Mouse (Mus musculus) stomach, embryonic 14.5 days (tissue): Measurements from ENCODE around the gene C2cd4d. TPM values are rescaled to one million over a fixed set of nuclear protein-coding genes. Genes with fewer than 3 reads are reported as not detected.

Experiments used
- ATAC-seq: fragments of 200-750 bp; cut with Nextera tagmentation; 2 replicates; pipeline ENCODE4 v1.8.0; 2017; ENCODE audit warnings: low read depth, moderate TSS enrichment; ENCODE audit not compliant: insufficient number of reproducible peaks, insufficient read depth, low FRiP score
- H3K27ac ChIP-seq: fragments of 300-500 bp; sonication (generic); 2 replicates; pipeline ENCODE4 v1.5.1; 2014; ENCODE audit warnings: mild to moderate bottlenecking, low read length, moderate library complexity, mixed read lengths
- H3K27me3 ChIP-seq: fragments of 300-500 bp; sonication (generic); 2 replicates; pipeline ENCODE4 v1.6.1; 2014; ENCODE audit warnings: low read length, control low read depth, mixed read lengths; ENCODE audit not compliant: control insufficient read depth, insufficient read depth
- H3K36me3 ChIP-seq: fragments of 300-500 bp; sonication (generic); 2 replicates; pipeline ENCODE4 v1.6.1; 2014; ENCODE audit warnings: mild to moderate bottlenecking, control low read depth, low read length, moderate library complexity, mixed read lengths; ENCODE audit not compliant: control insufficient read depth, insufficient read depth
- H3K4me1 ChIP-seq: fragments of 300-500 bp; sonication (generic); 2 replicates; pipeline ENCODE4 v1.6.1; 2014; ENCODE audit warnings: low read length, control low read depth, mixed read lengths; ENCODE audit not compliant: control insufficient read depth, insufficient read depth
- H3K4me2 ChIP-seq: fragments of 300-500 bp; sonication (generic); replicated peaks from 2 replicates; pipeline ENCODE4 v1.6.1; 2014; ENCODE audit warnings: low read depth, low read length, control low read depth
- H3K4me3 ChIP-seq: fragments of 300-500 bp; sonication (generic); 2 replicates; pipeline ENCODE4 v1.5.1; 2014; ENCODE audit warnings: low read depth, low read length, control low read depth
- H3K9ac ChIP-seq: fragments of 300-500 bp; sonication (generic); replicated peaks from 2 replicates; pipeline ENCODE4 v1.6.1; 2014; ENCODE audit warnings: low read depth, mild to moderate bottlenecking, control low read depth, low read length, moderate library complexity, mixed read lengths
- H3K9me3 ChIP-seq: fragments of 300-500 bp; sonication (generic); 2 replicates; pipeline ENCODE4 v1.6.1; 2016; ENCODE audit warnings: low read depth, low read length, control low read depth; ENCODE audit not compliant: control insufficient read depth
- WGBS: fragments of 180-500 bp; shearing (Covaris S2); extraction: QIAGEN DNeasy Blood & Tissue Kit; methylation state at CpG from one replicate; pipeline ENCODE4 v1.1.7; 2014; 5-methylcytosine and 5-hydroxymethylcytosine counted together
- polyA plus RNA-seq: library from polyadenylated mRNA; unstranded; fragments of >200 nt; fragmentation: Nextera tagmentation; extraction: Ambion mirVana; gene quantifications from 2 replicates; pipeline ENCODE4 v1.2.1, GENCODE M21; 2014

C2cd4d gene
- polyA plus RNA-seq, 1 experiment from 2014 or later, result 2.1 TPM

GRCm38 (mm10) chr3:94393049-94393448 lies 30.8 kb downstream of the C2cd4d start:
- WGBS, result 67% methylated on average over 4 of the region's 4 CpGs

GRCm38 (mm10) chr3:94396336-94396735 lies 34.1 kb downstream of the C2cd4d start:
- H3K9ac ChIP-seq, result no peak overlapping the region
- no peaks in the 10 kb centered on the region for H3K36me3 ChIP-seq
- 74% methylated on average over 1 of the region's 1 CpGs for WGBS
- H3K4me3 ChIP-seq, result no peak overlapping the region
- no peaks in the 10 kb centered on the region for H3K27me3 ChIP-seq
- ATAC-seq, result no peak
- no peak overlapping the region for H3K4me2 ChIP-seq
- no peaks in the 10 kb centered on the region for H3K9me3 ChIP-seq
- 0 out of 2 replicates have a peak, but pooled peaks cover 2% of the 10 kb centered on the region for H3K4me1 ChIP-seq
- H3K27ac ChIP-seq, result no peak overlapping the region

More at GRCm38 (mm10) chr3:94393049-94393448, 30.8 kb downstream of the C2cd4d start:
- Histone ChIP-seq H3K36me3 (no peaks in the 10 kb centered on the region), H3K27ac (no peak overlapping the region), H3K4me1 (no peaks in the 10 kb centered on the region), H3K4me2 (no peak overlapping the region), H3K27me3 (no peaks in the 10 kb centered on the region), H3K9me3 (no peaks in the 10 kb centered on the region), H3K9ac (no peak overlapping the region), H3K4me3 (no peak overlapping the region)
- ATAC-seq, result no peak

- H3K27ac ChIP-seq, result no peak overlapping the region
- ATAC-seq, result no peak
- no peaks in the 10 kb centered on the region for H3K27me3 ChIP-seq
- H3K9ac ChIP-seq, result no peak overlapping the region
- 78% methylated on average over 4 of the region's 4 CpGs for WGBS
- H3K36me3 ChIP-seq, result no peaks in the 10 kb centered on the region
- no peaks in the 10 kb centered on the region for H3K9me3 ChIP-seq
- no peak overlapping the region for H3K4me3 ChIP-seq
- H3K4me2 ChIP-seq, result no peak overlapping the region
- H3K4me1 ChIP-seq, result 0 out of 2 replicates have a peak, but pooled peaks cover 2% of the 10 kb centered on the region
These were observed 34.6 kb downstream of the C2cd4d start for GRCm38 (mm10) chr3:94396851-94397250.

- no peaks in the 10 kb centered on the region for H3K27me3 ChIP-seq
- 65% methylated on average over 6 of the region's 6 CpGs for WGBS
- H3K4me1 ChIP-seq, result 0 out of 2 replicates have a peak, but pooled peaks cover 2% of the 10 kb centered on the region
- no peaks in the 10 kb centered on the region for H3K36me3 ChIP-seq
- ATAC-seq, result no peak
- H3K4me2 ChIP-seq, result peak within 1 kb of the TSS; percentile 54
- H3K27ac ChIP-seq, result no peak within 1 kb of the TSS
- no peaks in the 10 kb centered on the region for H3K9me3 ChIP-seq
- H3K4me3 ChIP-seq, result peak within 1 kb of the TSS; percentile 20
- peak within 1 kb of the TSS; percentile 18; the same call in 1 of the 2 replicates for H3K9ac ChIP-seq
These were observed 36.0 kb downstream of the C2cd4d start, which contains the start of gene Lingo4 for GRCm38 (mm10) chr3:94398217-94398616. Gene Lingo4, plus strand, starts transcription at chr3:94398517.

- Histone ChIP-seq H3K4me3 (peak overlapping the region; percentile 20), H3K27me3 (no peaks in the 10 kb centered on the region), H3K9me3 (no peaks in the 10 kb centered on the region), H3K27ac (no peak overlapping the region), H3K4me1 (0 out of 2 replicates have a peak, but pooled peaks cover 2% of the 10 kb centered on the region), H3K4me2 (peak overlapping the region; percentile 54), H3K9ac (peak overlapping the region; percentile 18; the same call in 1 of the 2 replicates), H3K36me3 (no peaks in the 10 kb centered on the region)
- 3% methylated on average over 20 of the region's 20 CpGs for WGBS
- no peak for ATAC-seq
These were observed 36.8 kb downstream of the C2cd4d start for GRCm38 (mm10) chr3:94398943-94399481.

GRCm38 (mm10) chr3:94399663-94400310 lies 37.5 kb downstream of the C2cd4d start:
- 44% methylated on average over 5 of the region's 5 CpGs for WGBS
- Histone ChIP-seq H3K9ac (no peak overlapping the region), H3K9me3 (no peaks in the 10 kb centered on the region), H3K27me3 (no peaks in the 10 kb centered on the region), H3K4me2 (no peak overlapping the region), H3K36me3 (no peaks in the 10 kb centered on the region), H3K4me3 (no peak overlapping the region), H3K27ac (no peak overlapping the region), H3K4me1 (0 out of 2 replicates have a peak, but pooled peaks cover 2% of the 10 kb centered on the region)
- no peak for ATAC-seq

- Histone ChIP-seq H3K27me3 (no peaks in the 10 kb centered on the region), H3K27ac (no peak overlapping the region), H3K9me3 (no peaks in the 10 kb centered on the region), H3K9ac (no peak overlapping the region), H3K4me2 (no peak overlapping the region), H3K4me1 (0 out of 2 replicates have a peak, but pooled peaks cover 2% of the 10 kb centered on the region), H3K36me3 (no peaks in the 10 kb centered on the region), H3K4me3 (no peak overlapping the region)
- no peak for ATAC-seq
- WGBS, result 59% methylated on average over 8 of the region's 8 CpGs
These were observed 40.2 kb downstream of the C2cd4d start for GRCm38 (mm10) chr3:94402451-94402850.

GRCm38 (mm10) chr3:94404366-94405054 lies 42.3 kb downstream of the C2cd4d start:
- Histone ChIP-seq H3K36me3 (no peaks in the 10 kb centered on the region), H3K9me3 (no peaks in the 10 kb centered on the region), H3K9ac (0 out of 2 replicates have a peak overlapping the region, but pooled peaks have one; percentile 10), H3K4me3 (no peak overlapping the region), H3K4me2 (no peak overlapping the region), H3K27me3 (no peaks in the 10 kb centered on the region), H3K4me1 (no peaks in the 10 kb centered on the region), H3K27ac (no peak overlapping the region)
- no peak for ATAC-seq
- 15% methylated on average over 7 of the region's 7 CpGs for WGBS
